Mouse (Mus musculus) naive thymus-derived CD4-positive, alpha-beta T cell, adult 2 months (primary cell): ENCODE measurements around the gene Cbarp.
A peak's percentile ranks its signal among the peaks of the same experiment; 100 is the strongest.

Source experiments
- DNase-seq: peaks from one replicate; pipeline ENCODE4 v3.0.0-alpha.2; 2011; ENCODE audit warnings: low read depth

The Cbarp gene

DNA sequence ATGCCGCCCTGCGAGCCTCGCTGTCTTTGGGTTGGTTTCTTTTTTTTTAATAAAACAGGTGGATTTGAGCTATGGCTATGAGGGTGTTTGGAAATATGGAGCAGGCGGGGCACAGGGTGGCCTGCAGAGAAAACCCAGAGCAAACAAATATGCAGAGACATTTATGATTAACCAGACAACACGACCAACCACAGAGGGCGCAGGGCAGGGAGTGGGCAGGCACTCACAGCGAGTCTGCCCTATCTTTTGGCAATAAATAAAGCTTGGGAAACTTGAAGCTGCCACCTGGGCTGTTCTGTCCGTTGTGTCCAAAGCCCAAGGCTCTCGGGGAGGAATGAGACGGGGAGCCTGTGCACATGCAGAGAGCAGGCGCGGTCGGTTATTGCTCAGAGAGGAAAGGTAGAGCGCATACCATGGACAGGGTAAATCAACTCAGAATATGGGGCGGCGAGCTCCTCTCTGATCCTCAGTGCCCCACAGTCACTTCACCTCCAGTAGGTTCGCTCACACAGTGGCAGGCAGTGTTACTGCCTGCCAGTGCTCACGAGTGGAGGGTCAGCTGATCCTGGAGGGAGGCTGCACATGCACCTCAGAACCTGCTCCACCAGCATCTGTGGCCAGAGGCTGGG, 10.1 kb downstream of the Cbarp start:
- no peak for DNase-seq

DNA sequence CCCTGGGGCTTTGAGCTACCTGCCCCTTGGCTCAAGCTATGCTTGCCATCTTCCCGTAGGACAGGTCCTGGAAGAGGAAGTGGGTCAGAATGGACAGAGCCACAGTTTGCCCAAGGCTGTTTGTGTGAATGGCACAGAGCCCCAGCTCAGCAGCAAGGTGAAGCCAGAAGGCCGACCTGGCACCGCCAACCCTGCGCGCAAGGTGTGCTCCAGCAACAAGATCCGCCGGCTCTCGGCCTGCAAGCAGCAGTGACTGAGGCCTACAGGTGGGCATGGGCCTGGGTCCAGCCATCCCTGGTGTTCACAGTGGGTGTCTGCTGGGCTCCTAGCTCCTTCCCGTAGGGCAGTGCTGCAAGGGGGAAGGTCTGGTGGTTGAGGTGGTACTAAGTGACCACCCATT, 10.8 kb downstream of the Cbarp start:
- DNase-seq: no peak

DNA sequence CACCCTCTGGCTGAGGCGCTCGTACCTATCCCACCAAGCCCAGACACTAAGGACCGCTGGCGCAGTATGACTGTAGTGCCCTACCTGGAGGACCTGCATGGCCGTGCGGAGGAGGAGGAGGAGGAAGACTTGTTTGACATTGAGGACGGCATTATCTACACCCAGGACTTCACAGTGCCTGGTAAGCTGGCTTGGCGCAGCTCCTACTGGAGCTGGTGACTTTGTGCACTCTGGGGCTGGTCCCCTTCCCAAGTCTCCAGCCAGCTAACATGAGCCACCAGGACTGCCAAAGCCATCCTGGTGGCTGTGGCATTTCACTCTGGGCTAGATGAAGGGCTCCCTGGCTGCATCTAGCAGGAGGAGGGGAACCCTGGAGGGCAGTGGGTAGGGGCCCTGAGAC, 12.7 kb downstream of the Cbarp start:
- no peak for DNase-seq

DNA sequence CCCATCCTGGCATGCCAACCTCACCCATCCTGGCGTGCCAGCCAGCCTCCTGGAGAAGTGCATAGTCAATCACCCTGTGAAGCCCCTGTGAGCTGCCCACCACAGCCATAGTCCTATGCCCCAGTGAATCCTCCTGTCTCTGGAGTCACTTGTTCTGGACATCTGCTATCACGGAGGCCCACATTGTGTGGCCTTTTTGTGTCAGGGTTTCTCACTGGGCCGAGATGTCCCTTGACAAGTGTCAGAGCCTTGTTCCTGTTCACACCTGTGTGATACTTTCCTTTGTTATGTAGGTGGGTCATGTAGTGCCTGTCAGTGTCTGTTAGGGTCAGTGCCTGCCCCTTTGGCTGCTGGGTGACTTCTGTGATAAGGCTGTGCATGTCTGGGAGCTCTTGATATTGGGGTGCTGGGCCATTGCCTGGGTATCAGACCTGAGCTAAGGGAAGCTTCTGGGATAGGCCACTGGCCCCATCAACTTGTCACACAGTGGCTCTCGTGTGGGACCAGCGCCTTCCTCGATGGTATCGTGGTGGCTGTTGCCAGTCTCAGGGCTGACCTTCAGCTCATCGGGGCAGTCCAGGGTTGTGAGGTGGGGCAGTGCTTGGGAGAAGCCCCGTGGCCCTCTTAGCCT, 16.6 kb downstream of the Cbarp start:
- no peak for DNase-seq

DNA sequence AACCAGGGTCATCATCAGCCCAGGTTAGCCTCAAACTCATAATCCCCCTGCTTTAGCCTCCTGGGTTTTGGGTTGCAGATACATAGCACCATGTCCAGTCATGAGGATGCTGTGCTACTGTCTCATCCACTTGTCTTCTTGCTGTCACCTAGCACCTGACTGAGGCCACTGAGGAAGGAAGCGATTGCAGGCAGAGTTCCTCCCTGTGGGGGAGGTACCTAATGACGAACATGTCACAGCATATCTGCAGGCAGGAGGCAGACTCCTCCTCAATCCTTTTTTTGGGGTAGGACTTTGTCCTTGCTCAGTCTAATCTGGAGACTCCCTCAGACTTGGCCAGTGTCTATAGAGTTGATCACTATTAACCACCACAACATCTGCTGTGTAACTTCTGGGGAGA, 19.0 kb downstream of the Cbarp start:
- no peak for DNase-seq

DNA sequence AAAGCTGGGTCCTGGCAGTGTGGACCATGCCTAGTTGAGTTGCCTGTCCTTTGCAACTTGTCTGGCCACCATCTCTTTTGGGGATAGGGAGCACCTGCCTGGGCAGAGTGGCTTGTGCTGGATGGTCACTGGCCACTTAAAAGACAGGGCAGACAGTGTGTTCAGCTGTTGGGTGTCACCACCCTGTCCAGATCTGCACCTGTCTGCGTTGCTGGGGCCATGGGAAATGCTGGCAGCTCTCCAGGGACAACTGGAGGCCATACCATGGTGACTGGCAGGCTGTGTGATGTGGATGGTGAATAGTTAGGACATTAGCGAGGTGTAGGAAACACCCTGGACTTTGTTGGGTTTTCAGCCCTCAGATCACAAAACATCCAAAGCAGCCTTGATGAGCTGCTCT, 20.5 kb downstream of the Cbarp start:
- DNase-seq: no peak

DNA sequence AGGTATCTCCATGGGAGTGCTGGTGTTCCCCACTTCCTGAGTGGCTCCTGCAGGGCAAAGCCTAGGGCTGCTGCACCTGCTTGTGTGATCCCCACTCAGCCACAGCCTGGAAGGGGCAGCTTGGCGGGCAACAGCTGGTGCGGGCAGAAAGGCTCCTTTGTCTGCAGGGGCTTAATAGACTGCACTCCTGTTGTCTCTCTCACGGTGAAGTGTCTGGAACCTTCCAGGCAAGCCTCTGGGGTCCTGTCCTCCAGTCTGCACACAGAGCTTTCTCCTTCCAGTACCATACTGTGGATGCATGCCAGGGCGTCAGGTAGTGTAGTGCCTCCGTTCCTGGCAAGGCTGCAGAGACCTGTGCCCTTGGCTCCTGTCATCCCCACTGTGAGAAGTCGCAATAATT, 22.1 kb downstream of the Cbarp start:
- no peak for DNase-seq

DNA sequence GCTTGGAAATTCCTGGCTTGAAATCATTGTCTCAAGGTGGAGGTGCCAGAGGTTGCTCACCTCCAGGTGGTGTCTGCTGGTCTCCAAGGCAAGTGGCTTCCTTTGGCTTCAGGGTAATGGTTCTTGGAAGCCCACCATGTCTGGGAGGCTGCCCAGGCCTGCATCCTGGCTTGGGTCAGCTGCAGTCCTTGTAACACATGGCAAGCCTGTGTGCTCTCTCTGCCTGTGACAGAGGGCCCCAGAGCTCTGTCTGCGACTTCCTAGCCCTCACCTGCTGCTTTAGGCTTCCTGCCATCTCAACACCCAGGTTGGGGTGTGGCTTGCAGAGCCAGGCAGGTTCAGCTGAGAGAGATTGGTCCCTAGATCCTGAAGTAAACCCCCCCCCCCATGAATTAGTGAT, 22.9 kb downstream of the Cbarp start:
- no peak for DNase-seq

DNA sequence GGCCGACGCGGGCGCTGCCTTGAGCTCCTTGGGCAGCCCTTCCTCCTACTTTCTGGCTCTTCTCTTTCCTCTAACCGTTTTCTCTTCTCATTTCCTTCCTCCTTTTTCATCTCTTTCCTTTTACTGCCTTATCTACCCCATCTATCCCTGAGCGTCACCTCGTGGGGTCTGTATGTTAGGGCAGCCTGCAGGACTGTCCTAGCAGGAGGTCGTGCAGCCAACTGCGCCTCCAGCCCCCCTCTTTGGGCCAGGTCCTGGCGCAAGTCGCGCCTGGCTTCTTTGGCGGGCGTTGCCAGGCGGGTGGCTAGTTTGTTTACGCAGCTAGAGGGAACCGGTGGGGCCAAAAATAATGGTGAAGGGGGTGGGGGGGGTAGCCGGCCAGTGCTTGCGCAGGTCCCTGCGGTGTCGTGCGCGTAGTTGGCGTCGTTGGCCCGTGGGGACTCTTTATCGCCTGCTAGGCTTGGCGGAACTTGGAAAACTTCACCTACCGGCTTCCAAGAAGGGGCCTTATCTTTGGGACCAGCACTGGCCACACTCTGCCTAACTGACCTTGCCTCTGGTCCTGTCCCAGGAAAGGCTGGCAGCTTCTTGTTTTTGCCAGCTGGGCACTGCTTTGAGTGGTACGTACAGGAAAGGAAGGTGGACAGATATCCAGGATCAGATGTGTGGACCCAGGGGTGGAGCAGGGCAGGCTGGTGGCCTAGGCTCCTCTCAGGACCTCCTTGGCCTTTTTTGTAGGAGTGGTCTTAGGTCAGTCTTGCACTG, 23.5 kb downstream of the Cbarp start:
- DNase-seq: no peak

DNA sequence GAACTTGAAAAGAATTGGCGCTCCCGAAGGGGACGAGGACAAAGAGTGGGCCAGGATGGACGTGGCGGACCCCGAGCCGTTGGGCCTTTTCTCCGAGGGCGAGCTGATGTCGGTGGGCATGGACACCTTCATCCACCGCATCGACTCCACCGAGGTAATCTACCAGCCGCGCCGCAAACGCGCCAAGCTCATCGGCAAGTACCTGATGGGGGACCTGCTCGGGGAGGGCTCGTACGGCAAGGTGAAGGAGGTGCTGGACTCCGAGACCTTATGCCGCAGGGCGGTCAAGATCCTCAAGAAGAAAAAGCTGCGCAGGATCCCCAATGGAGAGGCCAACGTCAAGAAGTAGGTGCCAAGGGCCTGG, 24.1 kb downstream of the Cbarp start:
- DNase-seq: peak; percentile 49

DNA sequence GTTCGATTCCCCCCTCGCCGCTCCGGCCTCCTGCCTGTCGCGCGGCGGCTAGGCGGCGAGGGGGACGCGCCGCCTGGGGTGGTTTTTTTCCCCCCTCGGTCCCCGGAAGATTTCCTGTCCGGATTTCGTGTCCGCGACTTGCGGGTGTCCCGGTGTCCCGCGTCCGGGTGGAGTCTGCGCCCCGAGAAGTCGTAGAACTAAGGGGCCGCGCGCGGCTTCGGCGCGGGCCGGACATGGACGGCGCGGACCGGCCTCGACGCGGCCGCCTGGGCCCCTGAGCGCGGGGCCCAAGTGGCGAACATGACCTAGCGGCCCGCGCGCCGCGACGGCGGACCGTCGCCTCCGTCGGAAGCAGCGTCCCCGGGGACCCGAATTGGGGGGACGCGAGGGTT, 24.7 kb downstream of the Cbarp start:
- DNase-seq: peak; percentile 36

DNA sequence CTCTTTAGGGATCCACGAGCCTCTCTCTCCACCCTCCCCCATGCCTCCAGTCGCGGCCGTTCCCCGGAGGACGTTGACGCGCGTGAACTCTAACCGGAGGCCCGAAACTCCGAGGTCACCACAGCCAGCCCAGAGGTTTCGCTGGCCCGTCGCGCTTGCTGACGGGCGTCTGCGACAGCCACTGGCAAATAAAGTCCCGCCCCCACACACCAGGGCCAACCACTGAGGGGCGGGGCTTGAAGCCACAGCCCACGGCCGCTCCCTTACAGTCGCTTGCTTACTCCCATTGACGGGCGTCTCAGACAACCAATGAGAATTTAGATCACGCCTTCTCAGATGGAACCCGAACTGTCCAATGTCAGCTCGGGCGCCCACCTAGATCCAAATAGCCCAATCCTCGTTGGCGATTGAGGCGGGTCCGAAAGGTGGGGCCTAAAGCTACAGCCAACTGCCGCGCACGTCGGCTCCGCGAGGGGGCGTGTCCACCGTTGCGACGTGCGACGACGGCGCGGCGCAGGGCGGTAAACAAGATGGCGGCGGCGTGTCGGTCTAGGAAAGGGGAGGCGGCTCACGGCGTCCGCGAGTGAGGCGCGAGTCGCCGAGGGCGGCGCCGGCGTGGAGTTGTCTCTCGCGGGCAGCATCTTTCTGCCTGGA, 25.2 kb downstream of the Cbarp start, which contains the start of gene Stk11:
Gene Stk11, plus strand, starts transcription at position 514 of the 654 bp plus-strand sequence.
- peak; percentile 99 for DNase-seq

DNA sequence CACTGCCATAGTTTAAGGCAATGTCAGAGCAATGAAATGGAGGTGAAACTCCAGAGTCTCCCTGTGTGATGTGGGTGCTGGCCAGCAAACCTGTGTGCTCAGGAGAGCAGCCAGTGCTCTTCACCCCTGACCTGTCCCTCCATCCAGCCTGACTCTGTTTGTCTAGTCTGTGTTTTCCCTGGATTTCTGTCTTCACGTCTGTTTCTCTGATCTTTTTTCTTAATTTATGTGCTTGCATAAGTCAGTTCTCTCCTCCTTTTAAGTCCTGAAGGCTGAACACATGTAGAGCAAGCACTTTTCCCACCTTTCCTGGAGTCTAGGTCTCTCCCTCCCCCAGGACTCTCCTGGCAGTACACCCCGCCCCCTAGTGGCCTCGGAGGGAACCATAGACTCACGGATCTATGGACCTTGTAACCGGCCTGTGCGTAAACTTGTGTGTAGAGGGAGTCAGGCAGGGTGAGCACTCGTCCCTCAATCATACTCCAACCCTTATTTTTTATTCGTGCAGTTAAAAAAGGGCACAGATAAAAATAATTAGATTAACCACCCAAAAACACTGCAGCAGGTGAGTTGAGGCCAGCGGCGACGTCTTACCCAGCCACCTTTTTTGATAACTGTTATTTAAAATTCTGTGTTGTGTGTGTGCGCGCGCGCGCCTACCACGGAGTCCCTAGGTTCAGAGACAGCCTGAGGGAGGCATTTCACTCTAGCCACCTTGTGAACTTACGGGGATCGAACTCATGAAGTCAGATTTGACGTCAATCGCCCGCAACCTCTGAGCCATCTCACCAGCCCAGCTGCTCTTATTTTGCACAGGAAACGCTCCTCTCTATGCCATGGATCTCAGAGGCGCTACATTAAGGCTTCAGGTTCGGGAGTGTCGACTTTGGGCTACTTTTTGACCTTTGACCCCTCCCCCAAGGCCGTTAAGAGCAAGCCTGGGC, 26.0 kb downstream of the Cbarp start:
- DNase-seq: peak; percentile 91

DNA sequence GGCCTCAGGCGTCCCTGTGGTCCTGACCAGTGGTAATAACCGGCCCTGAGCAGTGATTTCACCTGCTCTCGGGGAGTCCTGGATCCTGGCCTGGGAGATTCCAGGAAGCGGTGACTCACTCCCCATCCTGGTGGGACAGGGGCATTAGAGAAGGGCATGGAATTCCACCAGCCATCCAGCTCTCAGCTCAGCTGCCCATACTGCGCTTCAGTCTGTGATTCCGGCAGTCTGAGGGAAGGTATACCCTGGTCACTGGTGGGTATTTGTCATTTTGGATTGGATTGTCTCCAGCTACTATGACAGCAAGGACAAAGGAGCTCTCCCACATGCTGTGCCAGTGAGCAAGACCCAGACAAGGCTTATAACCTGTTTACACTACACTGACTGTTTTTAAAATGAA, 33.0 kb downstream of the Cbarp start:
- no peak for DNase-seq

DNA sequence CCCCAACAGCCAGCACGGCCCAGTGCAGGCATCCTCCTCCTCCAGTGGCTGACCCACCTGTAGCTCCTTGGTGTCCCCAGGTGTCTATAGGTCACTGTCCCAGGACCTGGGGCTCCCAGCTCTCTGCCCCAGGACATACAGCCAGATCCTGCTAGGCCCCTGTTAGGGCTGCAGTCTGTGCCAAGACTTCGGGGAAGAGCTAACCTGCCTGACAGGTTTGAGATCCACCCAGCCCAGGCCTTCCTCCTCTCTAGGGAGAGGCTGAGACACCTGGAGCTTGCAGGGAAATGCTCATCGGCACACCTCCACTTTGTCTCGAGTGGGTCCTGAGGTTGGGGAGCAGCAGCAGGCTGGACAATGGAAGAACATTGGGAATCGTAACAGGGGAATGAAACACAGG, 34.7 kb downstream of the Cbarp start:
- DNase-seq: no peak

DNA sequence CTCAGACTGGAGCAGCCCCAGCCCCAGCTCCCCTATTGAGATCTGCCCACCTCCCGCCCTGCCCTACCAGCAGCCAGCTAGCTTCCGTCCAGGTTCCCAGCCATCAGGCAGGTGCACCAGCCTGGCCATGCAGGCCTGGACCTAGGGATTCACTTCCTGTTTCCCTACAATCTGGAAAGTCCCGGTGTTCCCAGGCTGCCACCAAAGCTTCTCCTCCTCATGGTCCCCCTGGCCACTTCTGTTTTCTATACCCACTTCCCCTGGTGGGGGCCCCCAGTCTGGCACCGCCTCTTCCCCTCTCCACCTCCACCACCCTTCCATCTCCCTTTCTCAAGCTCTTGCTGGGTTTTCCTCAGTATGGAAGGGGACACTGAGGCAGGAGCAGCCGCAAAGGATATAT, 35.2 kb downstream of the Cbarp start, which contains the start of gene Sbno2:
Gene Sbno2, minus strand, starts transcription at position 112 of the 400 bp plus-strand sequence.
- no peak for DNase-seq

DNA sequence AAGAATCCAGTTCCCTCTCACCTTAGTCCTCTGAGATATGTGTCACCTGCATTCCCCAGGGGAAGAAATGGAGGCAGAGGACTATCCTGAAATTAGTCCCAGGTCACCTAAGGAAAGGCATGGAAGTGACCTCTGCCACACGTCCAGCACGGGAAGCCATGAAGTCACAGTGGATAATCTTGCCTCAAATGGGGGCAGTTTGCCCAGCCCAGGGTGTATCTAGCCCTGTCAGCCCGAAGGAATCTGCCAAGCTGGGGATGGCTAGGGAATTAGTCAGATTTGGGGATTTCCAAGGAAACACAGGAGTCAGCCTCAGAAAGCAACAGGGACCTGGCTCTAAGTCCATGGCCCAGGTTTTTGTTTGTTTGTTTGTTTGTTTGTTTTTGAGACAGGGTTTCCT, 36.5 kb downstream of the Cbarp start:
- DNase-seq: no peak

DNA sequence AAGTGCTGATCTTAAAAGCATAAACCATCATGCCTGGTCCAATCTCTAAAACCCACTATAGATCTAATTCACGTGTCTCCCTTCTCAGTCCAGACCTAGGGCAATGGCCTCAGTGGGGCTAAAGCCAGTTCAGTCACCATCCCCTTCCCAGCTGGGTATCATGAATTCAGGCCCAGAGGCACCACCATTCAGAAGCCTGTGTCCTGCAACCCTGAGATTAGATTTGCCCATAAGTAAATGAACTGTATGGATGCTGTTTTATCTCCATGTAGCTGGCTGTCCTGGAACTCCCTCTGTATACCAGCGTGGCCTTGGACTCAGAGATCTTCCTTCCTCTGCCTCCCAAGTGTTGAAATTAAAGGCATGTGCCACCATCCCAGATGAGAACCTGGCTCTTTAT, 37.6 kb downstream of the Cbarp start:
- no peak for DNase-seq

DNA sequence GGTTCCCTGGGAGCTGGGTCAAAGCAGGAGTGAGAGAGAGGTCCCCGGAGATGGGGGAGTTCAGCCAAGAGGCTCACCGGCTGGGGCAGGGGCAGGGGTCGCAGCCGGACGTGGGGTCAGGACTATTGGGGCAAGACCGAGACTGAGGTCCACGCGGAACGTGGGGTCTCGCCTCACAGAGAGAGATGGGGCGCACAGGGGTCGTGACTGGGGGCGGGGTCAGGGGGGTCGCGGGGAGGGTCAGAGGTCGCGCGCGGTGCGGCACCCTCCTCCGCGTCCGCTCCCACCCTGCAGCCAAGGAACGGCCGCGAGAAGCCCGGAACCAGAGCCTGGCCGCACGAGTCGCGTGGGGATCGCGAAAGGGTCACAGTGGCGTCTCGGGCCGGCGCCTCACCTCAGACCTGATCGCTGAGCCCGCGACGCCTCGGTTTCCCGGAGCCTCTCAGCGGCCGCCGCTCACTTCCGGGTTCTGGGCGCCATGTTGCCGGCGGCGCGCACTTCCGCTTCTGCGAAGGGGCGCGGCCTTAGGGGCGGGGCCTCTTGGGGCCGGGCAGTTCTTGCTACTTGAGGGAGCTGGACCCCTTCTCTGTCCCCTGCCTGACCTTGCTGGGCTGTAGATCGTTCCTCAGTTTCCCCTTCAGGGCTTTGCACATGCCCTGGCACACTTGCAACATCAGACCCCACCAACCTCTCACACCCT, 38.3 kb downstream of the Cbarp start:
- peak; percentile 92 for DNase-seq

DNA sequence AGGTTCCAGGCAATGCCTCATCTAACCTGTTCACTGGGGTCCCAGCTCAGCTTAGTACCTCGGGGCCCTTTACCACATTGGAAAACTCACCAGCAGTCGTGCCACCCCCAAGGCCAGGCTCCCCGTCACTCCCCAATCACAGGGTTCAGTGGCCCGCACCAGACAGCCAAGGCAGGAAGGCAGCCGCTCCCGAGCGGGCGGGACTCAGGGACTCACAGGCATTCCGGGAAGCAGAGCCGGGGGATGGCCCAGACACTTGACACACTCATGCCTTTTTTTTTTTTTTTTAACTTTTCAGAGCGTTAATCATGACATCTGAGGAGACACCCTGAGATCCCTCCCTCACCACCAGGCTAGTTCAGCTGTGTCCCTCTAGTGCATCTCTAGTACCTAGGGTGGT, 39.7 kb downstream of the Cbarp start:
- DNase-seq: no peak

DNA sequence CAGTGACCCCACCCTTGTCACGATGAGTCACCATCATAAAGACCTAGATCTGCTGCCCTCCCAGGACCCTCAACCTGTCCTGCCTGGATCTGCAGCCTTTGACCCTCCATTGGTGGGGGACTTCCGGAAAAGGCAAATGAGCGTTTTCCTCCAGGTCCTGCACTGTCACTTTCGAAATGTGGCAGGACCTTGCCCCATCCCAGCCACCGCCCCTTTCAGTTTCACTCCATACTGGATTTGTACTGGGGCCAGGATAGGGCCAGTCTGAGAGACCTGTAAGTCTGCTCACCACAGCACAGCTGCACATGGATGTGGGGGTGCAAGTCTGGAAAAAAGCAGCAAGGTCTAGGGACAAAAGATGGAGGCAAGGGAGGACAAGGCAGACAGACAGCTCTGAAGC, 42.0 kb downstream of the Cbarp start:
- no peak for DNase-seq
